Mouse (Mus musculus) embryonic fibroblast, embryonic 13.5 days (primary cell): ENCODE measurements around the gene Cald1.

ENCODE experiments used
- CTCF ChIP-seq: IDR thresholded peaks from 2 replicates; pipeline ENCODE4 v1.5.1; 2011; ENCODE audit warnings: mild to moderate bottlenecking, control low read depth, low read length, moderate library complexity, borderline replicate concordance; ENCODE audit not compliant: insufficient read depth
- POLR2A ChIP-seq: IDR thresholded peaks from 2 replicates; pipeline ENCODE4 v1.6.1; 2011; ENCODE audit warnings: low read depth, mild to moderate bottlenecking, control low read depth, low read length, moderate library complexity

DNA sequence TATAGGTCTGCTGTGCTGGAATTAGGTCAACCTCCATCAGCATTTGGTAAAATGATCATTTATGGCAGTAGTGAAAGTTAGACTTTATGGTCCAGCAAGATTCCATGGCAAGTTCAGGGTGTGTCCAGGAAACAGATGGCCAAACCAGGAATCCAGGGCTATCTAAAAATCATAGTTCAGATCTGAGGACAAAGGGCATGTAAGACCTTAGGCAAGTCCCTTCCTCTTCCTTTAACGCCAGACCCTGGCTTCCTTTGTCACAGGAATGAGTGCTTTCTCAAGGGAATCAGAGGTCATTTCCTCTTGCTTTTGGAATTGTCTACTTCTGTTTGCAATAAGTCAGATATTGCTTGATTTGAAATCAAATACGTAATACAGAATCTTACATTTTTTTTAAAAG, 90.7 kb downstream of the Cald1 start:
- TF ChIP-seq CTCF (no peak), POLR2A (no peak)
